Mouse (Mus musculus): ENCODE measurements around the gene Htr1f.

DNA sequence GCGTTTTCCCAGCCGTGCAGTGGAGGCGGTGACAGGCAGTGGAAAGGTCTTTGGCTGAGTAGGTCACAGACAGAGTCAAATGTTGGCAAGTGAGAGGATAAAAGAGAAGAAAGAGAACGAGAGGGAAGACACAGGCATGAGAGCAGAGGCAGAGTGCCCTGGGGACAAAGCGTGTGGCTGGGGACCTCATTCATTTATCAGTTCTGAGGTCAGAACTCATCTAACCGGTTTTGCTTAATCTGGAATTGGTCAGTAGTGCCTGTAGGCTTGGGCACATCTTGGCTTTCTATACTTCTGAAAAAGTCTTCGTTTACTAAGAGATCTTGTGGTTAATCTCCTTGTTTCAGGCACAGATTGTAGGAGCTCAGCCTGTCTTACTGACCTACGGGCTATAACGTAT is 182.2 kb downstream of the Htr1f start:
- TF ChIP-seq POLR2A (IDR thresholded peaks at IDR 0.05; ENCODE audit: control insufficient read depth, low read depth, low read length) = no peak
- TF ChIP-seq CTCF (IDR thresholded peaks at IDR 0.05; ENCODE audit: control insufficient read depth, insufficient read depth, insufficient replicate concordance, low read depth, low read length) = no peak
